Mouse (Mus musculus): ENCODE measurements around the gene Spag5. TPM values are rescaled to one million over a fixed set of nuclear protein-coding genes. Genes with fewer than 3 reads are reported as not detected.

Spag5 gene
- polyA plus RNA-seq, 1 experiment from 2014 or later = 47.6 TPM

GRCm38 (mm10) chr11:78289146-78289763 is 12.1 kb upstream of the Spag5 start:
- Histone ChIP-seq H3K9me3 (no peaks in the 10 kb centered on the region), H3K36me3 (peaks cover 78% of the 10 kb centered on the region), H3K27me3 (no peaks in the 10 kb centered on the region), H3K27ac (replicated peaks) (no peak overlapping the region), H3K4me2 (replicated peaks) (no peak overlapping the region), H3K4me3 (no peak overlapping the region), H3K9ac (replicated peaks) (no peak overlapping the region), H3K4me1 (no peaks in the 10 kb centered on the region)
- ATAC-seq (ENCODE audit: low FRiP score, low read depth) = no peak
- WGBS = 92% methylated on average over 7 of the region's 7 CpGs

DNA sequence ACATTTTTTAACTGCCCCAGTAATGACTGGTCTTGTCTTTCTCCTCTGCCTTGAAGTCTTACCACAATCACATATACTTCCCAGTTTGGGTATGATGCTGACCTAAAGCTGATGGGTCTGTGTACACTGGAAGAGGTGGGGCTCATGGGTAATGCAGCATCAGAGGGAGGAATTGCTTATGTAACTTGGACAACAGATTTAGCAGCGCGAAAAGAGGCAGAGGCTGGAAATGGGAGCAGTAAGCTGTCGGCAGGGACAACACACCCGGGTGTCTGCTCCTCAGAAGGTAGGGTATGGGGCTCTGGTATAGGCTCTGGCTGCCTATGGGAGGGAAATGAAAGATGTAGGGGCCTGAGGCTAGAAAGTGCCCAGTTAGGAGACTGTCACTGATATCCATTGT is 10.7 kb upstream of the Spag5 start, which contains the start of gene BC030499:
BC030499 (plus strand) TSS at position 188 of the 400 bp plus-strand sequence.
- no peaks in the 10 kb centered on the region for H3K4me1 ChIP-seq
- H3K27me3 ChIP-seq = no peaks in the 10 kb centered on the region
- H3K36me3 ChIP-seq = peaks cover 64% of the 10 kb centered on the region
- H3K9me3 ChIP-seq = no peaks in the 10 kb centered on the region
- no peak within 1 kb of the TSS for H3K9ac ChIP-seq (replicated peaks)
- no peak within 1 kb of the TSS for H3K27ac ChIP-seq (replicated peaks)
- no peak within 1 kb of the TSS for H3K4me3 ChIP-seq
- WGBS = 92% methylated on average over 4 of the region's 4 CpGs
- no peak for ATAC-seq (ENCODE audit: low FRiP score, low read depth)
- no peak within 1 kb of the TSS for H3K4me2 ChIP-seq (replicated peaks)

DNA sequence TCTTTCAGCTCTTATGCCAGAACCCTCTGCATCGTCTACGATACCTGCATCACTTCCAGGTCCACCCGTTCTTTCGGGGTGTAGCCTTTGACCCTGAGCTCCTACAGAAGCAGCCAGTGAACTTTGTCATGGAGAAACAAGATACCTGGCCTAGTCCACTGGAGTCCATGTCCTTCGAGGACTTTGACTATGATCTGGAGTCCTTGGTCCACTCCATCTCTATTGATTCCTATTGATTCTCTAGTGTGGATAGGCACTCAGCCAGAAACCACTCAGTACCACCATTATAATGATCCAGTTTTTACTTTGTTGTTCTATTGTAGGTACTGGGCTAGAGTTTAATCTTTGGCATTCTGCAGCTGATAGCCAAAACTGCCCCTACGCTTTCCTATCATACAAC is 6.7 kb upstream of the Spag5 start:
- H3K27me3 ChIP-seq = no peaks in the 10 kb centered on the region
- no peak overlapping the region for H3K4me2 ChIP-seq (replicated peaks)
- peaks cover 28% of the 10 kb centered on the region for H3K36me3 ChIP-seq
- H3K4me1 ChIP-seq = no peaks in the 10 kb centered on the region
- no peak overlapping the region for H3K4me3 ChIP-seq
- ATAC-seq (ENCODE audit: low FRiP score, low read depth) = no peak
- no peaks in the 10 kb centered on the region for H3K9me3 ChIP-seq
- H3K27ac ChIP-seq (replicated peaks) = no peak overlapping the region
- 93% methylated on average over 6 of the region's 6 CpGs for WGBS
- no peak overlapping the region for H3K9ac ChIP-seq (replicated peaks)

DNA sequence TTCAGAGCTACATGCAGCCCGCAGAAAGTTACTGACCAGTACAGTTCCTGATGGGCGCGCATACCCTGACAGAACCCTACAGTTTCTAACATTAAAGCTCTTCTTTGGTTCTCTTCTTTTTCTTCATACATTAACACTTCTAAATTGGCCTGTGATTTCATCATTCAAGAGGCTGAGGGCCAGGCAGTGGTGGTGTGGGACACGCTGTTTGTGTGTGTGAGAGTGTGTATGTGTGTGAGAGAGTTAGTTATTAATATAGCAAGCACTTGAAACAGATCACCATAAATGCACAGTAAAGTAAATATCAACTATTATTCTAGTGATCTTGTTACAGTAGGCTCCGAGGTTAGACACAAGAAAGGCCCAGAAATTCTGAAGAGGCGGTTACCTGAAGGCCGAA is 412 bp upstream of the Spag5 start:
- H3K27ac ChIP-seq (replicated peaks) = peak overlapping the region; percentile 20; the same call in 1 of the 2 replicates

DNA sequence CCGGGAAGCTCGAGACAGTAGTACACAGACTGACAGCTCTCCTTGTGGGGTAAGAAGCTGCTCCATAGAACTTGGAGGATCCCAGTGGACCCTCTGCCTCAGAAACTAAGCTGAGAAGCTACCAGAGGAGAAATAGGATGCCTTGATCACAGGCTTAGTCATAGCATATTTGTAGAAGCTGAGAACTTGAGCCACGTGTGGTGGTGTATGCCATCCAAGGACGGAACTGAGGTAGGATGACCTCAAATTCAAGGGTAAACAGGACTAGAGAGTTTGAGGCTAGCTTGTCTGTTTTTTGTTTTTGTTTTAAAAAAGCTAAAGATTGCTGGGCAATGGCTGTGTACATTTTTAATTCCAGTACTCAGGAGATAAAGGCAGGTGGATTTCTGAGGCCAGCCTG is 3.9 kb downstream of the Spag5 start:
- Histone ChIP-seq H3K4me1 (peaks cover 19% of the 10 kb centered on the region), H3K27ac (replicated peaks) (no peak overlapping the region), H3K4me2 (replicated peaks) (no peak overlapping the region; the same call in 1 of the 2 replicates), H3K9me3 (no peaks in the 10 kb centered on the region), H3K9ac (replicated peaks) (no peak overlapping the region), H3K27me3 (no peaks in the 10 kb centered on the region), H3K4me3 (no peak overlapping the region), H3K36me3 (peaks cover 58% of the 10 kb centered on the region)
- no peak for ATAC-seq (ENCODE audit: low FRiP score, low read depth)
- 93% methylated on average over 4 of the region's 4 CpGs for WGBS

More for the DNA sequence above, 412 bp upstream of the Spag5 start:
- Histone ChIP-seq H3K36me3 (peaks cover 28% of the 10 kb centered on the region), H3K4me3 (peak overlapping the region; percentile 85), H3K9me3 (no peaks in the 10 kb centered on the region), H3K27me3 (no peaks in the 10 kb centered on the region), H3K4me2 (replicated peaks) (peak overlapping the region; percentile 89), H3K9ac (replicated peaks) (peak overlapping the region; percentile 31), H3K4me1 (peaks cover 11% of the 10 kb centered on the region; the same call in 1 of the 2 replicates)
- ATAC-seq (ENCODE audit: low FRiP score, low read depth) = no peak
- 79% methylated on average over 7 of the region's 7 CpGs for WGBS

GRCm38 (mm10) chr11:78310861-78311511 is 9.7 kb downstream of the Spag5 start:
- Histone ChIP-seq H3K9me3 (no peaks in the 10 kb centered on the region), H3K27ac (replicated peaks) (no peak overlapping the region), H3K4me1 (peaks cover 8% of the 10 kb centered on the region; the same call in 1 of the 2 replicates), H3K9ac (replicated peaks) (no peak overlapping the region), H3K36me3 (peaks cover 78% of the 10 kb centered on the region), H3K27me3 (no peaks in the 10 kb centered on the region), H3K4me2 (replicated peaks) (no peak overlapping the region), H3K4me3 (no peak overlapping the region)
- no peak for ATAC-seq (ENCODE audit: low FRiP score, low read depth)
- 86% methylated on average over 8 of the region's 8 CpGs for WGBS

DNA sequence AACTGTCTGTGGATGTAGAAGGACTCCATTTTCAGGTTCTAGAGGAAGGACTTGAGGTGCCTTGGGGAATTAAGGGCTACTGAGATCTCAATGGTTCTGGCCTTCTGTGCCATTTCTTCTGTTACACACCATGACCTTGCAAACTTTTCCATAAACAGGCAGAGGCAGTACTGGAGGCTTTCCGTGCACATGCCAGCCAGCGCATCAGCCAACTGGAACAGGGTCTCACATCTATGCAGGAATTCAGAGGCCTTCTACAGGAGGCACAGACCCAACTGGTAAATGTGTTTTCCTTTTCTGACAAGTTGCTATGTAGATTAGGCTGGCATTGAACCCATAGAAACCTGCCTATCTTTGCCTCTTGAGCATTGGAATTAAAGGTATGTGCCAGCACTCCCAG is 12.3 kb downstream of the Spag5 start:
- Histone ChIP-seq H3K4me2 (replicated peaks) (no peak overlapping the region), H3K27me3 (no peaks in the 10 kb centered on the region), H3K36me3 (peaks cover 81% of the 10 kb centered on the region), H3K27ac (replicated peaks) (no peak overlapping the region), H3K9ac (replicated peaks) (no peak overlapping the region), H3K4me3 (no peak overlapping the region), H3K9me3 (no peaks in the 10 kb centered on the region), H3K4me1 (no peaks in the 10 kb centered on the region)
- ATAC-seq (ENCODE audit: low FRiP score, low read depth) = no peak
- 96% methylated on average over 2 of the region's 2 CpGs for WGBS

- H3K36me3 ChIP-seq = peaks cover 90% of the 10 kb centered on the region
- H3K4me1 ChIP-seq = peaks cover 15% of the 10 kb centered on the region; the same call in 1 of the 2 replicates
- no peaks in the 10 kb centered on the region for H3K27me3 ChIP-seq
- no peak for ATAC-seq (ENCODE audit: low FRiP score, low read depth)
- no peak overlapping the region for H3K4me3 ChIP-seq
- 97% methylated on average over 2 of the region's 2 CpGs for WGBS
- no peak overlapping the region for H3K4me2 ChIP-seq (replicated peaks)
- no peaks in the 10 kb centered on the region for H3K9me3 ChIP-seq
- no peak overlapping the region for H3K27ac ChIP-seq (replicated peaks)
- no peak overlapping the region for H3K9ac ChIP-seq (replicated peaks)
Measured at GRCm38 (mm10) chr11:78318411-78318810, 17.1 kb downstream of the Spag5 start.

DNA sequence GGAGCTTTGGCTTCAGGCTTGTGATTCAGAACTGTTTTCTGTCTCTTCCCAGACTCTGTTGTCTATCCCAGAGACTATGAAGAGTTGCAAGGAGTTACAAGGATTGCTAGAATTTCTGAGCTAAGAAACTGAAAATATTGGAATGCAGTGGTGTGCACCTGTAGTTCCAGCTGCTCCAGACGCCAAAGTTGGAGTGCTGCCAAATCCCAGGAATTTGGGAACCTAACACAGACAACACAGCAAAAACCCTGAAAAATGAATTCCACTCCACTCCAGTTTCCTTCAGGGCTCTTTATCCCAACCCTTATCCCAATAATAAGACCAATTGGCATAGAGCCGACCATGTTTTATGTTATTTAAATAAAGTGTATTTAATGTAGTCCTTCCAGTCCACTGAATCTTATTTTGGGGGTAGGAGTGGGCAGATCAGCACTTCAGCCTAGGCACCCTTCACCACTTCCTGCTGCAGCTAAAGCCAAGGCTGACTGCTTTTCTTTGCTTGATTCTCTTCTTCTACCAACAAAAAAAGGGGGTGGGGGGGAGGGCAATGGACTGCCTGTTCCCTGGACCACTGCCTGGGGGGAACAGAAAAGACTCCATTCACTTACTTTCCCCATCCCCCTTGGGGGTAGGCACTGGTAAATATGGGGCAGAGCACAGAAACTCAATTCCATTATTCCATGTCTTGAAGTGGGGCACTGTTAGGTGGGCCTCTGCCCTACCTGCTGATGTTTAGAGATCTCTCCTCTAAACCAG is 20.9 kb downstream of the Spag5 start:
- Histone ChIP-seq H3K4me2 (replicated peaks) (peak overlapping the region; percentile 4; the same call in 1 of the 2 replicates), H3K4me3 (no peak overlapping the region)

DNA sequence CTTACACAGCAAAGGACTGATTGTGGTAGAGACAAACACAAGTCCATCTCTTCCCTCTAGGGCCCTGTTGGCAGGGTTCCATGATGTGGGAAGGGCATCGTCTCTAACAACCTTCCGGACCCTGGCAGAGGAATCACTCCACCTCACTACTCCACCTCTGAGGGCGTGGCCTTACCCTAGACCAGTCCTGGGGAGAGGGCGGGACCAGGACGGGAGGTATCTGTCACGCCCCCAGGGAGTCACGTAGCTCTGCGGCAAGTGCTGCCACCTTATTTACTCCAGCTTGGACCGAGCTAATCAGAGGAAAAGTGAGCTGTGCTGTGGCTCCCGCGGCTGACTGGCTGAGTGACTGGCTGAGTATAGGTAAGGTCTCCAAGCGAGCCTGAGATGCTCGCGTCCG is 21.5 kb downstream of the Spag5 start, which contains the start of gene Aldoc:
Aldoc (plus strand) TSS at position 109 of the 400 bp plus-strand sequence.
- no peak within 1 kb of the TSS for H3K27ac ChIP-seq (replicated peaks)
- no peak for ATAC-seq (ENCODE audit: low FRiP score, low read depth)
- H3K36me3 ChIP-seq = peaks cover 48% of the 10 kb centered on the region
- peak within 1 kb of the TSS; percentile 4; the same call in 1 of the 2 replicates for H3K4me2 ChIP-seq (replicated peaks)
- H3K27me3 ChIP-seq = no peaks in the 10 kb centered on the region
- H3K4me3 ChIP-seq = no peak within 1 kb of the TSS
- H3K9me3 ChIP-seq = no peaks in the 10 kb centered on the region
- 7% methylated on average over 15 of the region's 15 CpGs for WGBS
- no peak within 1 kb of the TSS for H3K9ac ChIP-seq (replicated peaks)
- H3K4me1 ChIP-seq = peaks cover 15% of the 10 kb centered on the region; the same call in 1 of the 2 replicates

More for the DNA sequence above, 20.9 kb downstream of the Spag5 start:
- Histone ChIP-seq H3K4me1 (peaks cover 15% of the 10 kb centered on the region; the same call in 1 of the 2 replicates), H3K36me3 (peaks cover 54% of the 10 kb centered on the region), H3K9ac (replicated peaks) (no peak overlapping the region), H3K9me3 (no peaks in the 10 kb centered on the region), H3K27ac (replicated peaks) (no peak overlapping the region), H3K27me3 (no peaks in the 10 kb centered on the region)
- WGBS = 71% methylated on average over 2 of the region's 2 CpGs
- ATAC-seq (ENCODE audit: low FRiP score, low read depth) = no peak

- no peak overlapping the region for H3K27ac ChIP-seq (replicated peaks)
- peaks cover 34% of the 10 kb centered on the region for H3K36me3 ChIP-seq
- WGBS = 89% methylated on average over 15 of the region's 15 CpGs
- H3K9ac ChIP-seq (replicated peaks) = no peak overlapping the region
- no peaks in the 10 kb centered on the region for H3K27me3 ChIP-seq
- H3K4me2 ChIP-seq (replicated peaks) = no peak overlapping the region
- H3K4me3 ChIP-seq = no peak overlapping the region
- peaks cover 21% of the 10 kb centered on the region for H3K4me1 ChIP-seq
- no peaks in the 10 kb centered on the region for H3K9me3 ChIP-seq
- ATAC-seq (ENCODE audit: low FRiP score, low read depth) = no peak
Measured at GRCm38 (mm10) chr11:78324000-78324785, 22.9 kb downstream of the Spag5 start.

Measured in midbrain, embryonic 12.5 days (tissue).